Mouse (Mus musculus): ENCODE results near the gene Sh3pxd2a.

Sh3pxd2a gene

GRCm38 (mm10) chr19:47343422-47343821, 120.8 kb downstream of the Sh3pxd2a start:
- in situ Hi-C loops (cut with MboI, MseI) = no loop called here

GRCm38 (mm10) chr19:47339165-47339564, 125.0 kb downstream of the Sh3pxd2a start:
- in situ Hi-C loops (cut with MboI, MseI) = no loop called here

GRCm38 (mm10) chr19:47338396-47339164, 125.6 kb downstream of the Sh3pxd2a start:
- in situ Hi-C loops (cut with MboI, MseI) = no loop called here

DNA sequence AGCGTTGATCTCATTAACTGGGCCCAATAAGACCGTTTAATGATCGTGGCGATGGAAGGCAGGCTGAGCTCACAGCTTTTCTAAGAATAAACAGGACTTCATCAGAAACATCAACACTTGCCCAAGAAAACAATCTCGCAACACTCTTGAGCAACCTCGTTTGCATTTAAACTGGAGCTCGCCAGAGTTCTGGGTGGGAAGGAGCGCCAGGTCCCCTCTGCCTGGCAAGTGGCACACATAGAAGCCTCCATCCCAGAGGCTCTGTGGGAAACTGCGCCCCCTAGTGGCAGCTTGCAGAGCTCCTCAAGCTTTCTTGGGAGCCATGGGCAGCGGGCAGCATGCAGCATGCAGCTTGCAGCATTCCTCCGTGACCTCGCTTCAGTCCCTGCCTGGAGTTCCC, 126.5 kb downstream of the Sh3pxd2a start:
- in situ Hi-C loops (cut with MboI, MseI) = no loop called here

GRCm38 (mm10) chr19:47337191-47337590, 127.0 kb downstream of the Sh3pxd2a start:
- in situ Hi-C loops (cut with MboI, MseI) = no loop called here

DNA sequence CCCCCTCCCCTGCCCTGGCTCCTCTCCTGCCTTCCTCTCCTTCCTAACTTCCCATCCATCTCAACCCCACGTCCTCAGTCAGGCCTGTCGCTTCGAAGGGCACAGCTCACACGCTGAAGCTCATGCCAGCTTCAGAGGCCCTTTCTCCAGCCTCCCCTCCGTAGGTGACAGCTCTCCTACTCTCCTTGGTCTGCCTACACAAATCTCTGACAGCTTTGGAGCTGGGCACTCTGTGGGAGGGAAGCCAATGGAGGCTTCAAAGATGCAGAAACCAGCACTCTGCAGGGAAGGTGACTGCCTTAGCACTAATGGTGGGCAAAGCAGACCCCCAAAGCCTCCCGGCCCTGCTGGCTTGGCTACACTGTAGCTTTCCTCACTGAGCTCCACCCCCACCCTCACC, 128.9 kb downstream of the Sh3pxd2a start:
- in situ Hi-C loops (cut with MboI, MseI) = no loop called here

GRCm38 (mm10) chr19:47334713-47335112, 129.5 kb downstream of the Sh3pxd2a start:
- in situ Hi-C loops (cut with MboI, MseI) = no loop called here

DNA sequence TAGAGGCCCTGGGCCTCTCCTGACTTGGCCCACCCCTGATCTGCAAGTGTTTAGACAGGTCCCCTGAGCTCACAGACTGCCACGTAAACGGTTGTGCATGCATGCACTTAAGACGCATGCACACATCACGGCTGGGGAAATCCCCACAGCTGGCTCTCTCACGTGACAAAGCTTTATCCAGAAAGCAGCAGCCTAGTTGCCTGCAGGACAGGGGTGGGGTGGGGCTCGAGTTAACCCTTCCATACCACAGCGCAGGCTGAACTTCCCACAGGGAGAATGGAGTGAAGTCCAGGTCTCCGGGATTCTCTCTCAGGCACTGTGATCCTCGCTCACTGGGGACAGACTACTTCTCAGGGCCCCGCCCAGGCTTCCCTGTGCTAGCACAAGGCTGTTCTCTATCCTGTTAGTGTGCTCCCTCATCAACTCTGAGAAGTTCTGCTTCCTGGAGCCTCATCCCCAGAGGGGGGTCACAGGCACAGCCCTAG, 133.4 kb downstream of the Sh3pxd2a start:
- in situ Hi-C loops (cut with MboI, MseI) = no loop called here

GRCm38 (mm10) chr19:47329102-47329501, 135.1 kb downstream of the Sh3pxd2a start:
- in situ Hi-C loops (cut with MboI, MseI) = no loop called here

DNA sequence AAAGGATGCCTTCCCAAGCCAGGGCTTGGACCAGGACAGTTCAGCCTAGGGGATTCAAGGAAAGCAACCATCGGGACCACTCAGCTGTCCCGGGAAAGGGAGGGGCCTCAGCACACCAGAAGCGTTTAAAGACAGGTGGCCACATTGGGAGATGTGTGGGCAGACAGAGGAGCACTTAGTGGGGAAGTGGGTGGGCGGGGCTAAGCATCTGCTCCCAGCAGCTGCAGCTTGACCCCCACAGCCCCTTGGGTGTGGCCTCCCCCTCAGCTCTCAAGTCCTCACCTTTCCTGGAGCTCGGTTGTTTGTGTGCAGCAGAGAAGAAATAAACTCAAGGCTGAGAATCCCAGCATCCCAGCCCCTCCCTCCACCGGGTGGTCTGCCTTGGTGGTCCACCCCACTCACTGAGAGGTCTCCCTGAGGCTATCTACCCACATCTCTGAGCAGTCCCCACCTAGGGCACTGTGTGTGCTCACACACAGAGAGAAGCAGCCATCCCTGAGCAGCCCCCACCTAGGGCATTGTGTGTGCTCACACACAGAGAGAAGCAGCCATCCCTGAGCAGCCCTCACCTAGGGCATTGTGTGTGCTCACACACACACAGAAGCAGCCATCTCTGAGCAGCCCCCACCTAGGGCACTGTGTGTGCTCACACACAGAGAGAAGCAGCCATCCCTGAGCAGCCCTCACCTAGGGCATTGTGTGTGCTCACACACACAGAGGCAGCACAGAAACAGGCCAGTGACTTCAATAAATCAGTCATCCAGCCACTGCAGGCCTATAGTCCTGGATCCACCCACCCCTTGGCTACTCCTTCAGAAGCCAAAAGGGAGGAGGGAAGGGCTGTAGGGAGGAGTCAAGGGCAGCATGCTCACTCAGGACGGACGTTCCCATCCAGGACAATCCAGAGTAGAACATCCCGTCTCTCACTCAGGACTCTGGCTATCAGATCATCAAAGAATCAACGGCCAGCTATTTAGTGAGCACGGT, 136.0 kb downstream of the Sh3pxd2a start:
- in situ Hi-C loops (cut with MboI, MseI) = no loop called here

- in situ Hi-C loops (cut with MboI, MseI) = no loop called here
Observed at GRCm38 (mm10) chr19:47325881-47326280, 138.3 kb downstream of the Sh3pxd2a start.

DNA sequence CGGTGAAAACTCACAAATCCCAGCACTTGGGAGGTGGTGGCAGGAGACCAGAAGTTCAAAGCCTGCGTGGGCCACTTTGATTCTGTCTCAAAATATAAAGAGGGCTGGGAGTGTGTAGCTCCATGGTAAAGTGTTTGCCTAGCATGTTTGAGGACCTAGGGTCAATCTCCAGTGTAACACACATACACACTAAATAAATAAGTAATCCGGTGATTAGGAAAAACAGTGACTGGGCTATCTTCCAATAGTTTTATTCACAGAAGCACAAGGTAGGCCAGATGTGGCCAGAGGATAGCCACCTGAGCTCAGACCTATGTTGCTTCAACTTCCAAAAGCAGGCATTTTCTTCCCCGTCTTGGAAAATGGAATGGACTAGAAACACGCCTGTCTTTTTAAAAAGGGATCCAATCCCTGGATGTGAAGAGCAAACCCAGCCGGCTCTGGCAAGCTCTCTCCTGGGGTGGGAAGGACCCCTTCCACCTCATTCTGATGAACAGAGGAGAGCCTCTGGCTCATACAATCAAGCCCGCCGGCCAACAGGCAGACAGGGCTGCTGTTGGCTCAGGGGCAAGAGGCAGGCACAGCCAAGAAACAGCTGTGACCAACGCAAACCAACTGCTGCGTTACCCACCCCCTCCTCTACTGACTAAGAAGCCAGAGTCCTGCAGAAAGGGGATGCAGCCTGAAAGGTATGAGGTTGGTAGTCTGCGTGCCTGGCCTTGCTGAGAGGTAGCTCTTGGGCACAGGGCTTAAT, 140.9 kb downstream of the Sh3pxd2a start:
- in situ Hi-C loops (cut with MboI, MseI) = no loop called here

DNA sequence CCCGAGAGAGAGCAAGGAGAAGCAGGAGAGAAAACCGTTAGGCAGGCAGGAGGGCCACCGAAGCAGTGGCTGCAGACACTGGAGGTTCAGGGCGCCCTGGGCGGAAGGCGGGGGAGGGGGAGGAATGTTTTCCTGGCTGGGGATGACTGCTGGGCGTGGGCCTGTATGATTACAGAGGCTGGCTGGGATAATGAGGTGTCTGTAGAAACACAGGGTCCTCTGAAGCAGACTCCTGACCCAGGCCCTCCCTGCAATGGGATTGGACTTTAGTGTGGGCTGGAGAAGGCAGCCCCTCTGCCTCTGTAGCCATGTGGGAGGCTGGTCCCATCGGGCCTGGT, 143.9 kb downstream of the Sh3pxd2a start:
- in situ Hi-C loops (cut with MboI, MseI) = no loop called here

- in situ Hi-C loops (cut with MboI, MseI) = no loop called here
Observed at GRCm38 (mm10) chr19:47319521-47320330, 144.5 kb downstream of the Sh3pxd2a start.

GRCm38 (mm10) chr19:47319061-47319460, 145.1 kb downstream of the Sh3pxd2a start:
- in situ Hi-C loops (cut with MboI, MseI) = no loop called here

GRCm38 (mm10) chr19:47317063-47317938, 146.9 kb downstream of the Sh3pxd2a start:
- in situ Hi-C loops (cut with MboI, MseI) = no loop called here

DNA sequence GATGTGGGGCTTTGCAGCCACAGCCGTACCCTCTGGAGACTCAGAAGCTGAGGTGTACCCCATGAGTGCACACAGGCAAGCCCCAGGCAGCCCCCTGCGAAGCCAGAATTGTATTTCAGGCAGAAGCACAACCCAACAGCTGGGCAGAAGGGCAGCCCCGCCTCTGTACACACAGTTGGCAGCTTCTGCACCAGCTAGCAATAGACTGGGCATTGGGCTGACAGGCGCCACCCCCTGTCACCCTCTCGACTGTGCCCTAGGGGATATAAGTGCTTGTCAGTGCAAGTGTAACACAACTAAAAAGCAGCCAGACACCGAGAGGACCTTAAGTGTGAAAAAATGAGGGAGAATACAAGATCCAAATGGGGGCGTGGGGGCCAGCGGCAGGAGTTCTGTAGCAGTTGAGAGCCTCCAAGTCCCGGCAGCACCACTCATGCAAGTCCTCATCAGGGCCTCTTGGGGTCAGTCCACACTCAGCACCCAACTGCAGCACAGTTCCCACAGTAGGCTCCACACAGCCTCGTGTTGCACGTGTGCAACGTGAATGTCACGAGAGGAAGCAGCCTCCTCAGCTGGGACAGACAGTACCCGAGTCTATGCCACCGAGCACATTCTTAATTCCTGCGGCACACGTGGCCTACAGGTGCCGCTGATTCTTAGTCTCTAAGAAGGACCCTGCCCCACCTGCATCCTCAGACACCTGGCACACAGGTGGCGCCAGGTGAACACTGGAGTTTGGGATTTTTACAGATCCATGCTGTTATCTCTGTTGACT, 147.7 kb downstream of the Sh3pxd2a start:
- in situ Hi-C loops (cut with MboI, MseI) = no loop called here

DNA sequence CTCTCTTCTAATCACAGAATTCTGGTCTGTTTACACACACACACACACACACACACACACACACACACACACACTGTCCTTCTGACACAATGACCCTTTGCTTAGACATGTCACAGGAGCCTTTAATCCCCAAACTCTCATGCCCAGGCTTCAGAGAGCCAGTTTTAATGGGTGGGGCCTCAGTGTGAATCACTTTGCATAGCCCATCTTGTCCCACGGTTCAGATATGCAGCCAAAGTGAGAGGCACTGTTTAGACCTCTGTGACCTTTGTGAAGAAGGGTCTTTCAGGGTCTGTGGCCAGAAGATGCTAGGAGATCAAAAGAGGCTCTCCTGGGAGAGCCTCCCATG, 148.3 kb downstream of the Sh3pxd2a start:
- in situ Hi-C loops (cut with MboI, MseI) = no loop called here

Measured in T-helper 1 cell (primary cell).